Mouse (Mus musculus) forebrain, embryonic 14.5 days (tissue): ENCODE results near the gene Klra4. TPM values are rescaled to one million over a fixed set of nuclear protein-coding genes. Genes with fewer than 3 reads are reported as not detected.
"Not testable (repeated sequence)": the region's sequence is repeated elsewhere in the genome, so short reads cannot be mapped to it uniquely, and the experiment has no call there.

Experiments used
- ATAC-seq: fragments of 200-750 bp; cut with Nextera tagmentation; 2 replicates; pipeline ENCODE4 v1.8.0; 2017; ENCODE audit warnings: mild to moderate bottlenecking, moderate library complexity
- DNase-seq: peaks from one replicate; pipeline ENCODE4 v3.0.0-alpha.2; 2015; ENCODE audit warnings: low spot score
- H3K27ac ChIP-seq: fragments of 300-500 bp; sonication (generic); 2 replicates; pipeline ENCODE4 v1.5.1; 2014; ENCODE audit warnings: low read depth, mild to moderate bottlenecking, control low read depth, low read length, moderate library complexity
- H3K27me3 ChIP-seq: fragments of 300-500 bp; sonication (generic); replicated peaks from 2 replicates; pipeline ENCODE4 v1.6.1; 2014; ENCODE audit warnings: low read length, control low read depth, mixed read lengths; ENCODE audit not compliant: control insufficient read depth, insufficient read depth
- H3K36me3 ChIP-seq: fragments of 300-500 bp; sonication (generic); 2 replicates; pipeline ENCODE4 v1.6.1; 2014; ENCODE audit warnings: low read length, control low read depth; ENCODE audit not compliant: control insufficient read depth, insufficient read depth
- H3K4me1 ChIP-seq: fragments of 300-500 bp; sonication (generic); 2 replicates; pipeline ENCODE4 v1.6.1; 2014; ENCODE audit warnings: antibody characterized with exemption, low read length, control low read depth; ENCODE audit not compliant: control insufficient read depth, insufficient read depth
- H3K4me2 ChIP-seq: fragments of 300-500 bp; sonication (generic); 2 replicates; pipeline ENCODE4 v1.6.1; 2014; ENCODE audit warnings: mild to moderate bottlenecking, control low read depth, low read length
- H3K4me3 ChIP-seq: fragments of 300-500 bp; sonication (generic); 2 replicates; pipeline ENCODE4 v1.5.1; 2014; ENCODE audit warnings: low read depth, low read length, control low read depth
- H3K9ac ChIP-seq: fragments of 300-500 bp; sonication (generic); 2 replicates; pipeline ENCODE4 v1.6.1; 2014; ENCODE audit warnings: mild to moderate bottlenecking, low read length, control low read depth, moderate library complexity
- H3K9me3 ChIP-seq: fragments of 300-500 bp; sonication (generic); replicated peaks from 2 replicates; pipeline ENCODE4 v1.6.1; 2016; ENCODE audit warnings: low read length, control low read depth, mixed read lengths; ENCODE audit not compliant: control insufficient read depth
- WGBS: fragments of 180-500 bp; shearing (Covaris S2); extraction: QIAGEN DNeasy Blood & Tissue Kit; methylation state at CpG from one replicate; pipeline ENCODE4 v1.1.7; 2014; 5-methylcytosine and 5-hydroxymethylcytosine counted together
- polyA plus RNA-seq: library from polyadenylated mRNA; unstranded; fragments of >200 nt; fragmentation: Nextera tagmentation; extraction: Ambion mirVana; gene quantifications from 2 replicates; pipeline ENCODE4 v1.2.1, GENCODE M21; 2014

Gene Klra4
- not detected in 2 replicates for polyA plus RNA-seq

GRCm38 (mm10) chr6:130067171-130067570, at the start of gene Klra4:
TSS of gene Klra4 (minus strand) at chr6:130067271.
- ATAC-seq, H3K36me3 ChIP-seq, H3K27ac ChIP-seq, H3K4me3 ChIP-seq, DNase-seq, H3K4me2 ChIP-seq, H3K9me3 ChIP-seq, H3K9ac ChIP-seq, H3K4me1 ChIP-seq, H3K27me3 ChIP-seq: not testable (repeated sequence)
- 55% methylated on average over 1 of the region's 1 CpGs for WGBS

GRCm38 (mm10) chr6:130110485-130110884, 43.4 kb upstream of the Klra4 start:
- 82% methylated on average over 1 of the region's 1 CpGs for WGBS
- no peak overlapping the region for H3K9ac ChIP-seq
- no peak overlapping the region for H3K4me3 ChIP-seq
- H3K36me3 ChIP-seq, result no peaks in the 10 kb centered on the region
- H3K27me3 ChIP-seq, result no peaks in the 10 kb centered on the region
- H3K27ac ChIP-seq, result no peak overlapping the region
- ATAC-seq, result no peak
- H3K4me1 ChIP-seq, result no peaks in the 10 kb centered on the region
- no peak overlapping the region for H3K4me2 ChIP-seq
- DNase-seq, result no peak
- H3K9me3 ChIP-seq, result 0 out of 2 replicates have a peak, but pooled peaks cover 2% of the 10 kb centered on the region

DNA sequence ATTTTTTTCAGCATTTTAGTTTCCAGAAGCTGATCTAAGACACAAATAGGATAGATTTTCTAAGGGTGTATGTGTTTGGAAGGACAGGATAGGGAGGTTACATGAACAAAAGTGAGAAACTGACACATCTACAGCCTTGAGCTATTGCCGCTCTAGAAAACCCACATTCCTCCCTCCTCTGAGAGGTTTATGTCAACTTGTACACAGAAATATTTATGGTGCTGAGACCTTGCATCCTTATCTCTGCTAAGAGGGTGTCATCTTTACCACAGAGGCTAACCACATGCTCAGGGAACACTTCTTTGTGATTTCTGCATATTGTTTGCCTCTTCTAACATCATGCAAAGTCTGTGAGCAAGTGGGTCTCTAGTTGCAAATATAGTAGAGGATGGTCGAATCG, 35.7 kb upstream of the Klra4 start:
- not testable (repeated sequence) for H3K9ac ChIP-seq, H3K9me3 ChIP-seq, ATAC-seq, DNase-seq, H3K4me1 ChIP-seq, H3K36me3 ChIP-seq, H3K4me2 ChIP-seq, H3K4me3 ChIP-seq, H3K27me3 ChIP-seq, H3K27ac ChIP-seq
- WGBS, result 84% methylated on average over 3 of the region's 3 CpGs

DNA sequence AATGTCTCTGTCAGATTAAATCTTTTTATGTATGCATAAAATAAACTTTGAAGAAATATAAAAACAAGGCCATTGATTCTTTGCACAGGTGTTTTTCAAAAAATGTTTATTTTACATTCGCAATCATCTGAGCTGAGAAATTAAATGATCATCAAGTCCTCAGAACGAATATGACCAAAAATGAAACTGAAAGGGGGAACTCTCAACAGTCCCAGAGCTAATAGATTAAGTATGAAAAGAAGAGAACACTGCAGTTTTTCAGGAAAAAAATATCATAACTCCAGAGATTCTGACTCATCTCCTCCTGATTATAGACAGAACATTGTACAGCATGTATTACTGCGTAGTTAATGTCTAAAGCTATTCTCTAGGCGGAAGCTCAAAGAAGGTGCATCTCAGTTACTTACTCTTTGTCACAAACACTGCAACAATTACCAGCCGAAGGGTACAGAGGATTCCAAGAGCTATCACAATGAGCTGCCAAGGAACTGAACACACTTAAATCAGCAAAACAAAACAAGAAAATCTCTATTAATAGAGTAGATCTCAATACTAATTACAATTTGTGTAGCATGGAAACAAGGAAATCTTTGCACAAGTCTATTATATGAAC, 25.4 kb upstream of the Klra4 start:
- Histone ChIP-seq H3K9me3 (no peaks in the 10 kb centered on the region), H3K4me1 (no peaks in the 10 kb centered on the region), H3K9ac (no peak overlapping the region), H3K36me3 (no peaks in the 10 kb centered on the region), H3K27me3 (no peaks in the 10 kb centered on the region), H3K4me2 (no peak overlapping the region), H3K27ac (no peak overlapping the region), H3K4me3 (no peak overlapping the region)
- ATAC-seq, result no peak
- no peak for DNase-seq
- 74% methylated on average over 5 of the region's 5 CpGs for WGBS

- Histone ChIP-seq H3K9ac (no peak overlapping the region), H3K9me3 (0 out of 2 replicates have a peak, but pooled peaks cover 2% of the 10 kb centered on the region), H3K27me3 (no peaks in the 10 kb centered on the region), H3K4me1 (no peaks in the 10 kb centered on the region), H3K27ac (no peak overlapping the region), H3K4me3 (no peak overlapping the region), H3K4me2 (no peak overlapping the region), H3K36me3 (no peaks in the 10 kb centered on the region)
- 72% methylated on average over 5 of the region's 5 CpGs for WGBS
- DNase-seq (no peak), ATAC-seq (no peak)
Measured at GRCm38 (mm10) chr6:130065196-130065595, 1.9 kb downstream of the Klra4 start.

- H3K36me3 ChIP-seq, DNase-seq, H3K9me3 ChIP-seq, H3K9ac ChIP-seq, H3K4me2 ChIP-seq, H3K27ac ChIP-seq, ATAC-seq, H3K27me3 ChIP-seq, H3K4me3 ChIP-seq, H3K4me1 ChIP-seq: not testable (repeated sequence)
- WGBS, result 57% methylated on average over 4 of the region's 4 CpGs
Measured at GRCm38 (mm10) chr6:130035146-130035545, 31.9 kb downstream of the Klra4 start.

DNA sequence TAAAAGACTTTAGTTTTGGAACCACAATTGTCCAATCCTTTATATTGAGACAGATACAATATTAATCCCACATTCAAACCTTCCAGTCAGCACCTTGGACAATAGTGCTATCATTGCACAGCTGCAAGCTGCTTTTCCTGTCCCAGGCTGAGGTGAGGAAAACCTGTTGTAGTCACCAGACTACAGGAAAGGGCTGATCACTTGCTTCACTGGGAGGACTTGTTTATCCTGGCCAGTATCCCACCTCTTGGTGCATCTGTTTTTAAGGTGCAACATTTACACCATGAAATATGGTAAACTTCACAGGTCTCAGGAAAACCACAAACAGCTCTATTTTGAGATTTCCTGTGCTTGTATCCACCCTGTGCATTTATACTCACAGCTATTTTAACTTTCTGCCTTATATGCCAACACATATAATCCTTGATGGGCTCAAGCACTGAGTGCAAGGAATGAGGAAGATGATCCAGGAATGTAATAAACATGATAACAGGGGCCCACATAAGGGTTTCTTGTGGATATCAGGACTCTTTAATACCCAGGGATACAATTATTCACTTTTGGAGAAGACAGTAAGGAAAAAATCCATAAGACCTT, 35.5 kb downstream of the Klra4 start:
- DNase-seq, H3K9ac ChIP-seq, H3K36me3 ChIP-seq, H3K27me3 ChIP-seq, H3K27ac ChIP-seq, H3K4me2 ChIP-seq, H3K9me3 ChIP-seq, H3K4me3 ChIP-seq, H3K4me1 ChIP-seq, ATAC-seq: not testable (repeated sequence)

DNA sequence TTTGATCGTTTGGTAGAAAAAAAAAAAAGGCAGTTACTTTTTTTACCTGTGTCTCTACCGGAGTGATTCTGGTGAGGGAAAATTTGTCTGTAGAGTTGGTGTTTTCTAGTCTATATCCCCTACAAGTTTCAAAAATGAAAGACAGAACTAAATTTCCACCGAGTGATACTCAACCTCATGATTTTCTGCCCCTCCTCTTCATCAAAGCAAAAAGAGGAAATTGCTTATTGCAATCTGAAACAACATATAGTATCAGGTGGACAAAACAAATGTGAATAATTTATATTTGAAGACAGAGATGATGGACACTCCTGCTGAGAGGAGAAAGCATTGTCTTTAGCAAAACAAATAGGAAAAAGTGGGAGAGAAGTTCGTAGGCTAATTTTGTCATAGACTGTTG, 40.2 kb downstream of the Klra4 start, which contains the start of gene Klra6:
Klra6 (minus strand) TSS at position 101 of the 400 bp plus-strand sequence.
- no peak within 1 kb of the TSS for H3K4me2 ChIP-seq
- no peaks in the 10 kb centered on the region for H3K36me3 ChIP-seq
- no peak within 1 kb of the TSS for H3K4me3 ChIP-seq
- H3K9ac ChIP-seq, result no peak within 1 kb of the TSS
- H3K9me3 ChIP-seq, result no peaks in the 10 kb centered on the region
- DNase-seq, result no peak
- no peaks in the 10 kb centered on the region for H3K27me3 ChIP-seq
- H3K27ac ChIP-seq, result no peak within 1 kb of the TSS
- no peak for ATAC-seq
- 82% methylated on average over 4 of the region's 4 CpGs for WGBS
- H3K4me1 ChIP-seq, result no peaks in the 10 kb centered on the region
